Mouse (Mus musculus): ENCODE data around the gene Smyd3. TPM values are rescaled to one million over a fixed set of nuclear protein-coding genes. Genes with fewer than 3 reads are reported as not detected.

Smyd3 gene
- total RNA-seq, 2 experiments from 2014 or later, result 19.8 to 22.9 TPM

GRCm38 (mm10) chr1:179044165-179044564 is 473.7 kb downstream of the Smyd3 start:
- ATAC-seq (replicated peaks; ENCODE audit: poor library complexity), result no peak

- no peak for ATAC-seq (replicated peaks; ENCODE audit: poor library complexity)
Observed at GRCm38 (mm10) chr1:179043644-179044043, 474.2 kb downstream of the Smyd3 start.

GRCm38 (mm10) chr1:179041905-179042337 is 475.9 kb downstream of the Smyd3 start:
- ATAC-seq (replicated peaks; ENCODE audit: poor library complexity), result no peak

GRCm38 (mm10) chr1:179041231-179041904 is 476.5 kb downstream of the Smyd3 start:
- no peak for ATAC-seq (replicated peaks; ENCODE audit: poor library complexity)

GRCm38 (mm10) chr1:179038801-179039200 is 479.0 kb downstream of the Smyd3 start:
- ATAC-seq (replicated peaks; ENCODE audit: poor library complexity), result no peak

- ATAC-seq (replicated peaks; ENCODE audit: poor library complexity), result no peak
Observed at GRCm38 (mm10) chr1:179032947-179033346, 484.9 kb downstream of the Smyd3 start.

GRCm38 (mm10) chr1:179031581-179031980 is 486.3 kb downstream of the Smyd3 start:
- no peak for ATAC-seq (replicated peaks; ENCODE audit: poor library complexity)

- ATAC-seq (replicated peaks; ENCODE audit: poor library complexity), result peak; percentile 52; the same call in 1 of the 2 replicates
Observed at GRCm38 (mm10) chr1:179026614-179027013, 491.2 kb downstream of the Smyd3 start.

GRCm38 (mm10) chr1:179025169-179025568 is 492.7 kb downstream of the Smyd3 start:
- ATAC-seq (replicated peaks; ENCODE audit: poor library complexity), result no peak

- no peak for ATAC-seq (replicated peaks; ENCODE audit: poor library complexity)
Observed at GRCm38 (mm10) chr1:179023486-179023885, 494.4 kb downstream of the Smyd3 start.

GRCm38 (mm10) chr1:179017428-179017827 is 500.4 kb downstream of the Smyd3 start:
- no peak for ATAC-seq (replicated peaks; ENCODE audit: poor library complexity)

- no peak for ATAC-seq (replicated peaks; ENCODE audit: poor library complexity)
Observed at GRCm38 (mm10) chr1:179013021-179013420, 504.8 kb downstream of the Smyd3 start.

GRCm38 (mm10) chr1:179012273-179012672 is 505.6 kb downstream of the Smyd3 start:
- ATAC-seq (replicated peaks; ENCODE audit: poor library complexity), result peak; percentile 27; the same call in 1 of the 2 replicates

GRCm38 (mm10) chr1:179010756-179011155 is 507.1 kb downstream of the Smyd3 start:
- ATAC-seq (replicated peaks; ENCODE audit: poor library complexity), result peak; percentile 83

GRCm38 (mm10) chr1:179009911-179010310 is 507.9 kb downstream of the Smyd3 start:
- ATAC-seq (replicated peaks; ENCODE audit: poor library complexity), result no peak

GRCm38 (mm10) chr1:179004133-179004866 is 513.5 kb downstream of the Smyd3 start:
- ATAC-seq (replicated peaks; ENCODE audit: poor library complexity), result no peak

- ATAC-seq (replicated peaks; ENCODE audit: poor library complexity), result no peak
Observed at GRCm38 (mm10) chr1:179003406-179004132, 514.3 kb downstream of the Smyd3 start.

- ATAC-seq (replicated peaks; ENCODE audit: poor library complexity), result no peak
Observed at GRCm38 (mm10) chr1:178999876-179000528, 517.8 kb downstream of the Smyd3 start.

- no peak for ATAC-seq (replicated peaks; ENCODE audit: poor library complexity)
Observed at GRCm38 (mm10) chr1:178997870-178998269, 520.0 kb downstream of the Smyd3 start.

- ATAC-seq (replicated peaks; ENCODE audit: poor library complexity), result no peak
Observed at GRCm38 (mm10) chr1:178994263-178994662, 523.6 kb downstream of the Smyd3 start.

- ATAC-seq (replicated peaks; ENCODE audit: poor library complexity), result no peak
Observed at GRCm38 (mm10) chr1:178992503-178992902, 525.3 kb downstream of the Smyd3 start.
